Mouse (Mus musculus): Measurements from ENCODE around the gene Gpr19. TPM values are rescaled to one million over a fixed set of nuclear protein-coding genes. Genes with fewer than 3 reads are reported as not detected.

Gene Gpr19
- polyA plus RNA-seq, 1 experiment from 2014 or later: 6.4 TPM

GRCm38 (mm10) chr6:134838111-134838510 lies 60.3 kb downstream of the Gpr19 start:
- H3K9me3 ChIP-seq (replicated peaks; ENCODE audit: control insufficient read depth, low read length): no peaks in the 10 kb centered on the region
- no peaks in the 10 kb centered on the region for H3K27me3 ChIP-seq (ENCODE audit: control insufficient read depth, insufficient read depth, low read depth, low read length)
- no peak overlapping the region for H3K9ac ChIP-seq (ENCODE audit: low read depth, low read length)
- no peak overlapping the region for H3K4me3 ChIP-seq (ENCODE audit: low read depth, low read length)
- no peak overlapping the region for H3K4me2 ChIP-seq (ENCODE audit: low read depth, low read length)
- no peaks in the 10 kb centered on the region; the same call in 1 of the 2 replicates for H3K36me3 ChIP-seq (ENCODE audit: control insufficient read depth, insufficient read depth)
- WGBS (ENCODE audit: insufficient replicate concordance): 68% methylated on average over 4 of the region's 4 CpGs
- H3K4me1 ChIP-seq (ENCODE audit: control insufficient read depth, low read depth, low read length): peaks cover 16% of the 10 kb centered on the region
- no peak for ATAC-seq (ENCODE audit: low read depth)
- H3K27ac ChIP-seq (ENCODE audit: low read length): no peak overlapping the region

GRCm38 (mm10) chr6:134834585-134835251 lies 63.7 kb downstream of the Gpr19 start:
- H3K9ac ChIP-seq (ENCODE audit: low read depth, low read length): no peak overlapping the region
- no peaks in the 10 kb centered on the region; the same call in 1 of the 2 replicates for H3K36me3 ChIP-seq (ENCODE audit: control insufficient read depth, insufficient read depth)
- H3K4me1 ChIP-seq (ENCODE audit: control insufficient read depth, low read depth, low read length): peaks cover 34% of the 10 kb centered on the region
- no peaks in the 10 kb centered on the region for H3K27me3 ChIP-seq (ENCODE audit: control insufficient read depth, insufficient read depth, low read depth, low read length)
- H3K9me3 ChIP-seq (replicated peaks; ENCODE audit: control insufficient read depth, low read length): no peaks in the 10 kb centered on the region
- H3K27ac ChIP-seq (ENCODE audit: low read length): peak overlapping the region; percentile 40
- H3K4me2 ChIP-seq (ENCODE audit: low read depth, low read length): peak overlapping the region; percentile 12
- no peak for ATAC-seq (ENCODE audit: low read depth)
- no peak overlapping the region for H3K4me3 ChIP-seq (ENCODE audit: low read depth, low read length)
- 45% methylated on average over 9 of the region's 9 CpGs for WGBS (ENCODE audit: insufficient replicate concordance)

GRCm38 (mm10) chr6:134830776-134831175 lies 67.6 kb downstream of the Gpr19 start:
- Histone ChIP-seq H3K27ac (ENCODE audit: low read length) (peak overlapping the region; percentile 98), H3K9ac (ENCODE audit: low read depth, low read length) (peak overlapping the region; percentile 88), H3K4me2 (ENCODE audit: low read depth, low read length) (peak overlapping the region; percentile 82), H3K36me3 (ENCODE audit: control insufficient read depth, insufficient read depth) (no peaks in the 10 kb centered on the region), H3K27me3 (ENCODE audit: control insufficient read depth, insufficient read depth, low read depth, low read length) (no peaks in the 10 kb centered on the region), H3K9me3 (replicated peaks; ENCODE audit: control insufficient read depth, low read length) (no peaks in the 10 kb centered on the region), H3K4me3 (ENCODE audit: low read depth, low read length) (peak overlapping the region; percentile 78), H3K4me1 (ENCODE audit: control insufficient read depth, low read depth, low read length) (peaks cover 41% of the 10 kb centered on the region)
- no peak for ATAC-seq (ENCODE audit: low read depth)
- WGBS (ENCODE audit: insufficient replicate concordance): 3% methylated on average over 10 of the region's 10 CpGs

- under 1% methylated on average over 56 of the region's 58 CpGs for WGBS (ENCODE audit: insufficient replicate concordance)
- H3K36me3 ChIP-seq (ENCODE audit: control insufficient read depth, insufficient read depth): no peaks in the 10 kb centered on the region
- peak within 1 kb of the TSS; percentile 88 for H3K9ac ChIP-seq (ENCODE audit: low read depth, low read length)
- H3K4me1 ChIP-seq (ENCODE audit: control insufficient read depth, low read depth, low read length): peaks cover 40% of the 10 kb centered on the region
- H3K27me3 ChIP-seq (ENCODE audit: control insufficient read depth, insufficient read depth, low read depth, low read length): no peaks in the 10 kb centered on the region
- peak; percentile 93 for ATAC-seq (ENCODE audit: low read depth)
- H3K4me3 ChIP-seq (ENCODE audit: low read depth, low read length): peak within 1 kb of the TSS; percentile 78
- H3K27ac ChIP-seq (ENCODE audit: low read length): peak within 1 kb of the TSS; percentile 98
- peak within 1 kb of the TSS; percentile 82 for H3K4me2 ChIP-seq (ENCODE audit: low read depth, low read length)
- H3K9me3 ChIP-seq (replicated peaks; ENCODE audit: control insufficient read depth, low read length): no peaks in the 10 kb centered on the region
Observed at GRCm38 (mm10) chr6:134829786-134830700, 68.3 kb downstream of the Gpr19 start, which contains the start of gene Crebl2. Gene Crebl2, plus strand, starts transcription at chr6:134830154.

GRCm38 (mm10) chr6:134822844-134823243 lies 75.5 kb downstream of the Gpr19 start:
- no peaks in the 10 kb centered on the region for H3K4me1 ChIP-seq (ENCODE audit: control insufficient read depth, low read depth, low read length)
- no peak for ATAC-seq (ENCODE audit: low read depth)
- no peaks in the 10 kb centered on the region for H3K36me3 ChIP-seq (ENCODE audit: control insufficient read depth, insufficient read depth)
- 57% methylated on average over 10 of the region's 10 CpGs for WGBS (ENCODE audit: insufficient replicate concordance)
- no peak overlapping the region for H3K4me2 ChIP-seq (ENCODE audit: low read depth, low read length)
- no peak overlapping the region for H3K4me3 ChIP-seq (ENCODE audit: low read depth, low read length)
- no peak overlapping the region for H3K27ac ChIP-seq (ENCODE audit: low read length)
- no peak overlapping the region for H3K9ac ChIP-seq (ENCODE audit: low read depth, low read length)
- H3K27me3 ChIP-seq (ENCODE audit: control insufficient read depth, insufficient read depth, low read depth, low read length): no peaks in the 10 kb centered on the region
- no peaks in the 10 kb centered on the region for H3K9me3 ChIP-seq (replicated peaks; ENCODE audit: control insufficient read depth, low read length)

GRCm38 (mm10) chr6:134820411-134820810 lies 78.0 kb downstream of the Gpr19 start:
- Histone ChIP-seq H3K36me3 (ENCODE audit: control insufficient read depth, insufficient read depth) (no peaks in the 10 kb centered on the region), H3K4me1 (ENCODE audit: control insufficient read depth, low read depth, low read length) (no peaks in the 10 kb centered on the region), H3K4me3 (ENCODE audit: low read depth, low read length) (no peak overlapping the region), H3K9ac (ENCODE audit: low read depth, low read length) (no peak overlapping the region), H3K27ac (ENCODE audit: low read length) (no peak overlapping the region), H3K4me2 (ENCODE audit: low read depth, low read length) (no peak overlapping the region), H3K9me3 (replicated peaks; ENCODE audit: control insufficient read depth, low read length) (no peaks in the 10 kb centered on the region), H3K27me3 (ENCODE audit: control insufficient read depth, insufficient read depth, low read depth, low read length) (no peaks in the 10 kb centered on the region)
- 47% methylated on average over 6 of the region's 6 CpGs for WGBS (ENCODE audit: insufficient replicate concordance)
- no peak for ATAC-seq (ENCODE audit: low read depth)

- no peak for ATAC-seq (ENCODE audit: low read depth)
- Histone ChIP-seq H3K4me1 (ENCODE audit: control insufficient read depth, low read depth, low read length) (no peaks in the 10 kb centered on the region), H3K27me3 (ENCODE audit: control insufficient read depth, insufficient read depth, low read depth, low read length) (no peaks in the 10 kb centered on the region), H3K4me3 (ENCODE audit: low read depth, low read length) (no peak overlapping the region), H3K36me3 (ENCODE audit: control insufficient read depth, insufficient read depth) (no peaks in the 10 kb centered on the region), H3K9ac (ENCODE audit: low read depth, low read length) (no peak overlapping the region), H3K27ac (ENCODE audit: low read length) (no peak overlapping the region), H3K9me3 (replicated peaks; ENCODE audit: control insufficient read depth, low read length) (no peaks in the 10 kb centered on the region), H3K4me2 (ENCODE audit: low read depth, low read length) (no peak overlapping the region)
- WGBS (ENCODE audit: insufficient replicate concordance): 34% methylated on average over 5 of the region's 5 CpGs
Observed at GRCm38 (mm10) chr6:134819741-134820140, 78.6 kb downstream of the Gpr19 start.

All from liver, embryonic 16.5 days (tissue).